Mouse (Mus musculus) embryo, embryonic 10 days (tissue): Measurements from ENCODE around the gene Fdx1l.
A peak's percentile ranks its signal among the peaks of the same experiment; 100 is the strongest.

ENCODE experiments used
- DNase-seq: peaks from one replicate; pipeline ENCODE4 v3.0.0-alpha.2; 2015; ENCODE audit warnings: low spot score

The Fdx1l gene

GRCm38 (mm10) chr9:21073044-21073840, at the start of gene Fdx1l, which contains the start of gene Gm49373:
Gene Fdx1l (minus strand): TSS chr9:21073614.
Gene Gm49373 (minus strand): TSS chr9:21073096.
- DNase-seq = peak; percentile 98

- no peak for DNase-seq
These were observed 48.1 kb upstream of the Fdx1l start for GRCm38 (mm10) chr9:21121483-21121882.

GRCm38 (mm10) chr9:21117073-21117472, 43.7 kb upstream of the Fdx1l start:
- no peak for DNase-seq

- no peak for DNase-seq
These were observed 41.7 kb upstream of the Fdx1l start for GRCm38 (mm10) chr9:21115105-21115504.

GRCm38 (mm10) chr9:21114190-21114589, 40.8 kb upstream of the Fdx1l start:
- no peak for DNase-seq

- DNase-seq = no peak
These were observed 40.3 kb upstream of the Fdx1l start for GRCm38 (mm10) chr9:21113751-21114150.

- no peak for DNase-seq
These were observed 34.3 kb upstream of the Fdx1l start for GRCm38 (mm10) chr9:21107607-21108237.

- DNase-seq = no peak
These were observed 32.5 kb upstream of the Fdx1l start for GRCm38 (mm10) chr9:21105760-21106564.

GRCm38 (mm10) chr9:21104814-21105213, 31.4 kb upstream of the Fdx1l start:
- DNase-seq = no peak

- no peak for DNase-seq
These were observed 28.7 kb upstream of the Fdx1l start for GRCm38 (mm10) chr9:21102076-21102475.

GRCm38 (mm10) chr9:21100447-21101161, 27.2 kb upstream of the Fdx1l start:
- DNase-seq = no peak

- no peak for DNase-seq
These were observed 24.4 kb upstream of the Fdx1l start for GRCm38 (mm10) chr9:21097793-21098192.

GRCm38 (mm10) chr9:21095958-21096357, 22.5 kb upstream of the Fdx1l start:
- DNase-seq = no peak

- DNase-seq = no peak
These were observed 20.0 kb upstream of the Fdx1l start for GRCm38 (mm10) chr9:21093423-21093822.

- DNase-seq = peak; percentile 99
These were observed 18.4 kb upstream of the Fdx1l start, which contains the start of the genes Gm38431 and Raver1 for GRCm38 (mm10) chr9:21091707-21092320. Gene Gm38431 (minus strand): TSS chr9:21091997. Gene Raver1 (minus strand): TSS chr9:21092008.

- DNase-seq = peak; percentile 52
These were observed 17.7 kb upstream of the Fdx1l start for GRCm38 (mm10) chr9:21090972-21091706.

- no peak for DNase-seq
These were observed 17.1 kb upstream of the Fdx1l start for GRCm38 (mm10) chr9:21090537-21090936.

- no peak for DNase-seq
These were observed 9.9 kb upstream of the Fdx1l start for GRCm38 (mm10) chr9:21083324-21083723.

- no peak for DNase-seq
These were observed 7.7 kb upstream of the Fdx1l start for GRCm38 (mm10) chr9:21081127-21081526.

- DNase-seq = no peak
These were observed 2.2 kb upstream of the Fdx1l start for GRCm38 (mm10) chr9:21075625-21076024.

GRCm38 (mm10) chr9:21074173-21074572, 759 bp upstream of the Fdx1l start:
- no peak for DNase-seq
